Mouse (Mus musculus): ENCODE measurements at regions not wholly inside any gene's neighbourhood (a gene's known extent, or its start where the extent isn't known, plus 50 kb on each side); places are given as distances from the start of the nearest gene placed in this dataset.

DNA sequence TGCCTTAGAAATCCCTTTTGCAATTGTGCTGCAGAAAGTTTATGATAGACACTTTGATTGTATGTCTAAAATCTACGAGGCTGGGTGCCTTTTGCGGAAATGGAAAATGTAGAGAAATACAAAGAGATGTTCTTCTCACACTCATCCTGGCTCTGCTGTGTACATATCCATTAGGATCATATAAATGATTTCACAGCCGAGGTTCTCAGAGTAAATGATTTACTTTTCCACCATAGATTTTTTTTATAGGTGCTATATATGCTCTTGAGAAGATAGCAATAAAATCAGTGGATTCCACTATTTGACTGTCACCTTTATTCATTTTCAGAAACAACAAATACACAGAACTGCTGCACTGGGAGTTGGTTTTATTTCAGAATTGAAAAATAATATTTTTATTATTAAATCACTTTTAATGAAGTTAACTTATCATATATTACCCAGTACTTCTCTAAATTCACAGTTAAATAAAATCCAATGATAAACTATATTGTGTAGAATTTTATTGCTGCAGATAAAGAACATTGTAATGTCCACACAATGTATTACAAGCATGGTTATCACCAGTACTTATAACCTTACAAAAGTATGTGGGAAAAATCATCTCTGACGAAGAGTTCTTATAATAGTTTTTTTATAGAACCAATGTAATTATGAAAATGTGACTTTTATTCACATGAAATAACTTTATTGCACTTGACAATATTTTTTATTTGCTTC is 1385.8 kb downstream of the Pcdh7 start:
- no peaks in the 10 kb centered on the region for H3K4me1 ChIP-seq
- no peak overlapping the region for H3K27ac ChIP-seq (replicated peaks)
- 89% methylated on average over 4 of the region's 4 CpGs for WGBS
- DNase-seq (ENCODE audit: low spot score), result no peak
- no peaks in the 10 kb centered on the region for H3K9me3 ChIP-seq (replicated peaks)
- no peaks in the 10 kb centered on the region for H3K27me3 ChIP-seq (ENCODE audit: low read depth, poor library complexity, severe bottlenecking)
- H3K36me3 ChIP-seq, result no peaks in the 10 kb centered on the region
- H3K4me3 ChIP-seq, result no peak overlapping the region

DNA sequence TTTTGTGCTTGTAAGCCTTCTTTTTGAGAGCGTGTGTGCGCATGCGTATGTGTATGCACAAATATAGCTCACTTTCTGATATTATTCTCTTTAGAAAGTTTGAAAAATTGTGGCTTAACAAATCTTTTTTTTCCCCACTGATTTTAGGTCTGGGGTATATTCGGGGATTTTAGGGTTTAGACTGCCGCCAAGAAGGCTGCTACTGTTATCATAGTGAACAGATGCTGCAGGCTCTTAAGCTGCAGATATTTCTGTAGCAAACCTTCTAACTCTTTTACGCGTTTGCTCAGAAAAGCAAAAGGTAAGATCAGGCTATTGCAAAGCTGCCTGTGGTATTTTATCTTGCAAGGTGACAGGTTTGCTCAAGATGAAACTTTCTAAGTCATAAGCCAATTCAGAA is 1420.5 kb downstream of the Pcdh7 start:
- H3K4me3 ChIP-seq, result no peak overlapping the region

DNA sequence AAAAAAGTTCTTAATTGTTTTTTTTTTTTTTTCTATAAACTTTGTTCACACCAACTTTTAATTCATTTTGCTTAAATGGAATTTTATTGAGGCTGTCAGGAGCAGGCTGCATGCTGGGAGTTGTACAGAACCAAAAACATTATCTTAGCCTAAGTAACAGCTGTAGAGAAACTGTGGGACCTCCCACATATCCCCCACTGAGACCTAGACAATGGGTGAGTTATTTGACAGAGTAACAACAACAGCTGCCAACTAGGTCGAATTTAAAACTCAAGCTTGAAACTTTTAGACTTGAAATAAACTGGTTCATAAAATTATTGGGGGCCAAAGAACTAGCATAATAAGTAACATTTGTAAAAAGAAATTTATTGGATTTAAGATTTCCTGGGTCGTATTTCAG is 1421.0 kb downstream of the Pcdh7 start:
- no peaks in the 10 kb centered on the region for H3K36me3 ChIP-seq
- DNase-seq (ENCODE audit: low spot score), result no peak
- no peak overlapping the region for H3K4me3 ChIP-seq
- WGBS, result 30% methylated on average over 2 of the region's 2 CpGs
- H3K27ac ChIP-seq (replicated peaks), result no peak overlapping the region
- H3K27me3 ChIP-seq (ENCODE audit: low read depth, poor library complexity, severe bottlenecking), result no peaks in the 10 kb centered on the region
- H3K4me1 ChIP-seq, result peaks cover 22% of the 10 kb centered on the region
- no peaks in the 10 kb centered on the region for H3K9me3 ChIP-seq (replicated peaks)

More for the DNA sequence above, 1420.5 kb downstream of the Pcdh7 start:
- 0 out of 2 replicates have a peak overlapping the region, but pooled peaks have one; percentile 13 for H3K27ac ChIP-seq (replicated peaks)
- no peak for DNase-seq (ENCODE audit: low spot score)
- no peaks in the 10 kb centered on the region for H3K36me3 ChIP-seq
- H3K9me3 ChIP-seq (replicated peaks), result no peaks in the 10 kb centered on the region
- no peaks in the 10 kb centered on the region for H3K27me3 ChIP-seq (ENCODE audit: low read depth, poor library complexity, severe bottlenecking)
- 50% methylated on average over 7 of the region's 7 CpGs for WGBS
- H3K4me1 ChIP-seq, result peaks cover 22% of the 10 kb centered on the region
